Mouse (Mus musculus) embryo, embryonic 11 days (tissue): Measurements from ENCODE around the gene Dgkb.

Experiments
- DNase-seq: peaks from one replicate; pipeline ENCODE4 v3.0.0-alpha.2; 2015

Dgkb gene

DNA sequence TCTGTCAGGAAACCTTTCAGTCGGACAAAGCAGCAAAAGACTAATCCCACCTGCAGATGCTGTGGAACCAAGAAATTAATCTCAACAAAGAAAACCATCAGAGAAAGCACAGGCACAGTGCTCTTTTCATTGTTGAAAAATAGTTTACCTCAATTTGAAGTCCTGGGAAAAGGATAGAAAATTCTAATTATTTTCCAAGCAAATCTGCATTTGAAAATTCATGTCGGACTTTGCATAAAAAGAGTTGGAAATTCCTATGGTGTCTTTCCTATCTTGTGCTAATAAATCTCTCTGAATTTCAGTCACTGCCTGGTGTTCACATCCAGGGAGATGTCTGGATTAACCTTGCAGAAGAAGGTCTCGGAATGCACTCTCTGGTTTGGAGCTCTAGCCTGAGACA lies at the start of gene Dgkb:
TSS of gene Dgkb (plus strand) at position 301 of the 400 bp plus-strand sequence.
- DNase-seq, result no peak

DNA sequence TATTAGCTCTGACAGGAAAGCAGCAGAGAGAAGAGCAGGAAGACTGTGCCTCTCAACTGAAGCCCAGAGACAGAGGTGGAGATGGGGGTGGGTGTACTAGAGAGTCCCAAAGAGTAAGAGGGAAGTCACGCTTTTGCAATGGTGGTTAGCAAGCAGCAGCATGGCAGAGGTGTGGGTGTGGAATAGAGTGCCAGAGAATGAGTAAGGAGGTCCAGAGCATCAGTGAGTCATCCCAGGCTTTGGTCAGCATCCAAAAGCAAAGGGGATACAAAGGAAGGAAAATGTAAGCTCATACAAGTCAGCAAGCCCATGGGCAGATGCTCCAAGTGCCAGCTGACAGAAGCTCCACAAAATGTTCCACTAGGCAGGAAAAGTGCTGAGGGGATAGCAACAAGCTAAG lies 47.7 kb upstream of the Dgkb start:
- DNase-seq, result no peak

DNA sequence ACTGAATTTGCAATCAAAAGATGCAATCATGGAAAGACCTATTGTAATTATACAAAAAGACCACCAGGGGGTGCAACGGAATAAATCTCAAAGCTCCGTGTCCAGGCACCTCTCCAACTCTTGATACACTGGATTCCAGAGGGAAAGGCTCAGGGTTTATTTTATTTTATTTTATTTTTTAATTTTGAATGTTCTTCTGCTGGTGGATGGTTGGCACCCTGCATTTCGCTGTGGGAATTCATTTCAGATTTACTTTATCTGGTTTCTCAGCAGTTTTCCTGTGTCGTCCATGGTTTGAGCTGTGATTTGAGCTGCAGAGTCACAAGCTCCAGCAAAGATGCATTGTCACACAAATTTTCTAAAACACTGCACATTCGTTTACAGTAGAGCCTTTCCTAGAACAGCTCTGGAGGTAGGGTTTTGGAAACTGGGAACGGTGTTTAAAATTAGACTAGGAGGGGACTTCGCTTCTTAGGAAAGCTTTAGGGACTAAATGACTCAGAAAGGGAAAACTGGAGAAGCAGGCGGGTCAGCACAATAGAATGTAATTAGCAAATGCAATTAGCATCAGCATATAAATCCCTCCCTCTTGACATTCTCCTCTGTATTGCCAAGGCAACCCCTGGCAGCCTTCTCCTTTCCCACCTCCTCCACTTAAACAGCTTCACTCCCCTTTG lies 43.7 kb upstream of the Dgkb start:
- DNase-seq, result peak; percentile 74

DNA sequence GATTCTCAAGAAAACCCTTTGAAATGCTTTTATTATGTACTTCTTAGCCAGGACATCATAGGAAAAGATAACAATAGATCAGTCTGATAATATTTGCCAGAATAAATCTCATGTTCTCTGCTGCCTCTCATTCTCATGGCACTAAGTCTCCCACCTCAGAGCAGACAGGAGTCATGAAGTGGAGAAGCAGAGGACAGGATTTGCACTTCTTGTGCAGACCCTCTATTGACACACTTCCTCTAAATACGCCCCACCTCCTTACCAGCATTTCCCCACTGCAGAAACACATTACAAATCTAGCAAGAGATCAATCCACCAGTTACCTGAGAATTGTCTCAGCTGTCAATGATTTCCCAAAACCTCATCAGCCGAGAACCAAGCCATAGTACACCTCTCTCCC lies 42.9 kb upstream of the Dgkb start:
- DNase-seq, result no peak

DNA sequence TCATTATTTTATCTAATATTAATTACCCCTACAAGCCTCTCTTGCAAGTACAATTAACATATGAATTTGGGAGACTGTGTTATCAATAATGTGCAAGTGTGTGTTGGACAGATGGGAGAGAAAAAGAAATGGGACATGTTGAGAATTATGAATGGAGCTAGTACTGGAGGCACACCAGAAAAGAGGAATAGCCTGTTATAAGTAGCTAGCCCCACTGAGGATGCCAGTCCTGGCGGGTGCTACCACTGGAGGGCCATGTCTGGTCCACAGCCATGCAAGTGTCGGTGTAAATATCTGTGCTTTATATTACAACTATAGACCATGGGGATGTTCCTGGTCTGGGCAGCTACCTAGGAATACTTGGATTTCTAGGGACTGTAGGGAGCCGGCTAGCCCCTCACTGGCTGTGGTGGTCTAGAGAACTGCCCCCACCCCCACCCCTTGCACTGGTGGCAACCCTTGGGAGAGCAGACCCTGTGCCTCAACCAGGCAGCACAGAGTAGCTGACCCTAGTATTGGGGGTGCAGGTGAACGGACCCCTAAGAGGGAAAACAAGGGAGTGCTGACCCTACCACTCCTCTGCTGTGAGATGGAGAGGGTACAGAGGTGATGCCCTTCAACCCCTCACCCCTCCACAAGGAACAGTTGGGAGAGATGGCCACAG lies 21.1 kb upstream of the Dgkb start:
- DNase-seq, result no peak

DNA sequence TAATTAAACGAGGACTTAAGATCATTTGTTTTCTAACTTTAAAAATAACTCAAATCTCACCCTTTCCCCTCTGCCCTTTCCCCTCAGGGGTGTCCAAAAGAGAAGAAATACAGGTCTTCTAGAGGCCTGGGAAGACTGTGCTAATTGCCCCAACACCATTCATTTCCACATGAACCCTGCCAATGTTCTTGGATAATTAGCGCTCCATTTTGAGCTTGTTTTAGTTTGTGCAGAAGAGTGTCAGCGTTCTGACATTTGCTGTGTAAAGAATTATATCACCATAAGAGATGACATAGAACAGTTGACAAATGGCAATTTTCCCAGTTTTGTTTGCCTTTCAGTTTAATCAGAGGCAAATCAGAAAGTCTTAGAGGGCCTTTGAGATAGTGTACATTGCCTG lies 3.4 kb upstream of the Dgkb start:
- DNase-seq, result no peak

DNA sequence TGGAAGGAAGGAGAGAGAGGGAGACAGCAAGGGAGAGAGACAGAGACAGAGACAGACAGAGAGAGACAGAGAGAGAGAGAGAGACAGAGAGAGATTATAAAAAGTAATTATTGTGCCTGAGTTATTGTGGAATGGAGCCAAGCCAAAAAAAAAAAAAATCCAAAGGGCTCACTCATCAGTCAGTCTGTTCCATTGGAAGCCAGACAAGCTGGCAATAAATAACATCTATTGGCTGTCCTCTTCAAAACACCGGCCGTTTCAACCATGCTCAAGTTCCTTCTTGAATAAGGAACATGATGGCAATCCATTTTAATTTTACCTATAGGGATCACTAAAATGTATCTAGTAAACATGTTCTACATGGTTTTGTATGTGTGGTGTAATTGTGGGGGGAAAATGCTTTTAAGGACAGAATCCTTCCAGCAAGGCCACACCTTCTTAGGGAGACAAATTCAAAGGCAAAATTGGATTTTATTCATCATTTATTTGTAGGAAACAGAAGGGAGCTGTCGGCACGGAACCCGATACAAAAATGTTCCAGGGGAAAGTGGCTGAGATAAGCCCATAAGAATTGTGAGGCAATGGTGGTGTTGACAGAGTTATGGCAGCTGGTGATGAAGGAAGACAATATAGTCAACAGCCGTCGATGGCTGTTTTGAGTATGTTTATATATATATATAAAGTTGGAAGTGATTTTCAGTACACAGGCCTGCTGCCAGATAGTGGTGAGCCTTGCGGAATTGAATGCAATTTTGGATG lies 3.7 kb downstream of the Dgkb start:
- no peak for DNase-seq

DNA sequence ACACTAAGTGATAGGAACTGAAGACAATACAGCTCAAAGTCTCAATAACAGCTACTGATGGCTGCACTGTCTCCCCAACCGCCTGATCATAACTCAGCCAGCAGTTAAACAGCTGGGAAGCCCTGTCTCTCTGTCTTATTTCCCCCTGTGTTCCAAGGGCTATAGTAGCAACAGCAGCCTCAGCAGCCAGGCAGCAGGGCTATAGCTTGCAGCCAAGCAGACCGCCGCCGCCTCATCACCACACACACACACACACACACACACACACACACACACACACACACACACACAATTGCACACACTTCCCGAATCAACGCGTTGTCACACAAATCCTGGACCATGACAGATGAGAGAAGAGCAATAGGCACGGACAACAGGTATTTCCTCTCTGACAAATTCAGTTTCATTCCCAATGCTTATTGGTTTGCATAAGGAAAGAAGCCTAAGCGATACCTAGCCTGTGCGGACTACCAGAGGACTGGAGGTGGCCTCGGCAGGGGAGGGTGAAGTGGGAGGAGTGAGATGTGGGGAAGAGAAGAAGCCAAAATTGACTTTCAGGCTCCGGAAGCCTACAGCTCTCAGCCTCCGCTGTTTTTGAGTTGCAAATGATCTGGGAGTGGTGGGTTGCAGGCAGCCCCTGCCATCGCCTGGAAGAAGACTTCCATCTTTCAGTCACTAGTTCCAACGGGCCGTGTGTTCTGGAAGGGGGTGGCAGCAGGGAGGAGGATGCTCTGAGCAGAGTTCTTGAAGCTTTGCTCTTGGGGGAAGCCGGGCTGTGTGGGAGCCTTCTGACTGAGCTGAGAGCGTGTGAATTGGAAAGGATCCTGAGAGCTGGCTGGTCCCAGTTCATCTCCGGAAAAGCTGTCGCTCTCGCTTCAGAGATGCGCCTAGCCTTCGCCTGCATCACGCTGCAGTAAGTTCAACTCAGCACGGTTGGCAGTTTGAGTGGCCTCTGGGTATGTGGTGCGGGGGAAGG lies 62.8 kb downstream of the Dgkb start:
- DNase-seq, result peak; percentile 58

DNA sequence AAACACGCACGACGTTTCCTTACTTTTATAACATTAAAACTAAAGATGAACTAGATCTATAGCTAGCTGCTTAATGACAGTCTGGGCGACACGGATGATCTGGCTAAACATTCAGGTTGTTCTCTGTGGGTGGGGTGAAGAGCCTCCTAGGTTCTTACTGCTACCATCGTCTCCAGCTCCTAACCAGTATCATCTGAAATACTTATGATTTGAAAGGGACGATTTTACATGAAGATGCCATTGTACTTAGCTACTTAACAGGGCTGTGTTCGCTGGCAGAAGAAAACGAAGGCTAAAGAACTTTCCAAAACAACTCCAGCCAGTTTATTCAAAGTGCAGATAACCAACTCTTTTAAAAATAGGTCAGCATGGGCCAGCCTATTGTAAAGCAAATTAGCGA lies 63.9 kb downstream of the Dgkb start:
- peak; percentile 9 for DNase-seq

DNA sequence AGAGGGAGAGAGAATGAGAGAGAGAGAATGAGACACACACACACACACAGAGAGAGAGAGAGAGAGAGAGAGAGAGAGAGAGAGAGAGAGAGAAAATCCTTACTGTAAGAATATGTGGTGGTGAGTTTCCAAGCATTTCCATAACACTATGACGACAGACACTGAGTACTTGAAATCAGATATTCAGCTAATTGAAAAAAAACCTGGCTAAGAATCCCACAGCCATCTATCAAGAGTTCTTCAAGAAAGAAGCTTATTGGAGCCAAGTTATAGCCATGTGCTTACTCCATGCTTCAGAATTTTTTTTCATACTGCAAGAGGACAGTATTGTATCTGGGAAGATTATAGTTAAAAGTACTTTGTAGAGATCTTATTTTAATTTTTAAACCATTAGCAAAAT lies 65.3 kb downstream of the Dgkb start:
- DNase-seq, result no peak

DNA sequence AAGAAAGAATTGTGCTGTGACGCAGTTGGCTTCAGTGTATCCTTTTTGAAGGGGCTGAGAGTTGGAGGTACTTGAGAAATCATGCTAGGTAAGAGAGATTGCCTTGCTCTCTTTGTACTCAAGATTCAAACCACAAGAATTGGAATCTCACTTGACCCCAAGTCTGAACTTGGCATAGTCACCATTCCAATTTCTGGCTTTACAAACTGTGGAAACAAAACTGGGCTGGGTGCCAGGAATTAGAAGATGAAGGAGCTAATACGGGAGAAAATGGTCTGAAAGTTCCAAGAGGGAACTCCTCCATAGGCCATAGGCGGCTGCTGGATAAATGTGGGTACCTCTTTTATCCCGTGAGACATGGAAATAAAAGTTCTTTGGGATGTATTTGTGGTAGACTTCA lies 66.3 kb downstream of the Dgkb start:
- no peak for DNase-seq

DNA sequence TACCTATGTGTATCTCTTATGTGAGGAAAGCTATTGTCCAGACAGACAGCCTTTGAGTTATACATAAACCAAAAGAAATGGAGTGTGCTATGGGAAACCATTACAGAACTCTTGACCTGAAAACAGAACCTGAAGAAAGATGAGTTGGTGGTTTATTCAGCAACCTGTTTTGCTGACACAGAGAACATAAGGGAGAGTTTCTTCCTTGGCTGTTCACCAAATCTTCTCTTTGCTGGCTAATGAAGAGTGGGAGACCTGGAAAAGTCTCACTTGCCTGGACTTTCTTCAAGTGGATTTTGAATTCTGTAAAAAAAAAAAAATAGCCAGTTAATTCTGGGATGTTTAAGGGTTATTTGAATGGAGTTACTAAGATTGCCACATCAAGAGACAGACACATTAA lies 71.1 kb downstream of the Dgkb start:
- no peak for DNase-seq

DNA sequence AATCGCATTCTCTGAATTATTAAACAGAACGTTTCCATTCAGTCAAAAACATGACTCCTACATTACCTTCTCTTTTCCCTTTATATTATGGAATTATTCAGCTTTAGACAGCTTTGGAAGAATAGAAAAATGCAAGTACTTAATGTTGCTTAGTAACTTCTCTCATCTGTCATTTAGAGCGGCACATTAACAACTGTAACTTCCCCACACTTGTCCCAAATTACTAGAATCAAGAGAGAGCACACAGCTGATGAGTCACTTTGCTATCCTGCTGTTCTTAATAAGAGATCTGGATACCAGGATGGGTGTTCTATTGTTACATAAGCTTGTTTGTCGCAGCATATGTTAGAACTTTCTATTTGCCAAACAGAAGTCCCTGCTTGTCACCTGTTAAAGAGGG lies 71.9 kb downstream of the Dgkb start:
- DNase-seq, result no peak

DNA sequence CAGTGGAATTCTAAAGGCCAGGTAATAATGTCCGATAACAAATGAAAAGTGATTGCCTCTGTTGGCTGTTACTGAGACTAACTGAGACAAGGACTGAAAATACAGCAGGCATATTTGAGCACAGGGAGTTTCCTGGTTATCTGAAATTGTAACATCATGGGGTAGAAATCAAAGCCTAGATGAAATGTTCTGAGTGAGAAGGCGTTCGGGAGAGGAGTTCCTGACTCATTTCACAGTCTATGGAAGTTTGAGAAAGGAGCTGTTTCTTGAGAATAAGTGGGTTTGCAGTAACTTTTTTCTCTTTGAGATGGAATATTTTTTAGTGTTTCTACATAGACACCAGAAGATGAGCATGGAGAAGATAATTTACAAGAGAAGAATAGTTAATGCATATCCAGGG lies 73.8 kb downstream of the Dgkb start:
- no peak for DNase-seq

DNA sequence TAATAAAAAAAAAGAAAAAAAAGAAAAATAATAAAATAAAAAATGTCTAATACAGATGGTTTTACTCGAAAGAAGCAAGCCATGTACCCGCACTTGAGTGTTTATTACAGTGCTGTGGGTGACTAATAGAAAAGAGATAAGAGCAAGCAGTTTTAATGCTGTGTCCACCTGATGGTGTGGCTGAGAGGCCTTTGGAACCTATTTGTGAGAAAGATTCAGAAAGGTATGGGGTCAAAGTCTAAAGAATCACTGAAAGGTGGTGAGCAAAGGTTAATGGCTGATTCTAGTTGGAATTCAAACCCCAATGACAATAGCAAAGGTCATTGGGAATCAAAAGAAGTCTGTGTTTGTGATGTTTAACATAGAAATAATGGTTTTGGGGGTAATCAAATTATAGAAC lies 124.6 kb downstream of the Dgkb start:
- no peak for DNase-seq

DNA sequence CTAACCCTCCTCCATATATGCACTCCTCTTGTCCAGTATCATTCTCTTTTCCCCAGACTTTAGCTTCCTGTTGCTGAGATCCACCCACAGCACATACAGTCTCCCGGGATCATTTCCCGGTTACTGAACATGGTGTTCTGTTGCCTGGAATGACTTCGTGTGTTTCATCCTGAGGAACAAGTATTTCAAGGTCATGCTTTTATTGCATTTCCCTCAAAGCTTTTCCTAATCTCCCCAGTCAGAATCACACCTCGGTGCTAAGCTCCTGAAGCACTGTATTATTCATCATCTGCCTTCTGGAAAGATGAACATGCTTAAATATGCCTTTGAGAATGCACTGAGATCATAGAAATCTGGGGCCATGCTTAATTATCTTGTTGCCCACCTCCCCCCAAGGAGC lies 138.7 kb downstream of the Dgkb start:
- DNase-seq, result no peak

DNA sequence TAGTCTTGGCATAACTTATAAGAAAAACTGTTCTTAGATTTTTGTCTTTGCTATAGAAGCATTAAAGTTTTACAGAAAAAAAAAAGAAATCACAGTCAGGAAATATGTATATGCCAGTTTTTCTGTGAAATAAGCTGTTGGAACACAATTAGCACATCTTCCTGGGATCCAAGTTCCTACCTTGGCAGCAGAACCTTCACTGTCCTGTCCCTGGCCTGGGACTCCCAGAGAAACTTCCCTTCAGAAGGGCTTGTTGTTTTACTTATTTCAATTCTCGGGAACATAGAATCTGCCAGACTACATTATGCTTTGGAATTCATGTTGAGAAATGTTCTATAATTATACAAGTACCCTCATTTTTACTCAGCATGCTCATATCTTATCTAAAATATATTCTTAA lies 154.0 kb downstream of the Dgkb start:
- no peak for DNase-seq

DNA sequence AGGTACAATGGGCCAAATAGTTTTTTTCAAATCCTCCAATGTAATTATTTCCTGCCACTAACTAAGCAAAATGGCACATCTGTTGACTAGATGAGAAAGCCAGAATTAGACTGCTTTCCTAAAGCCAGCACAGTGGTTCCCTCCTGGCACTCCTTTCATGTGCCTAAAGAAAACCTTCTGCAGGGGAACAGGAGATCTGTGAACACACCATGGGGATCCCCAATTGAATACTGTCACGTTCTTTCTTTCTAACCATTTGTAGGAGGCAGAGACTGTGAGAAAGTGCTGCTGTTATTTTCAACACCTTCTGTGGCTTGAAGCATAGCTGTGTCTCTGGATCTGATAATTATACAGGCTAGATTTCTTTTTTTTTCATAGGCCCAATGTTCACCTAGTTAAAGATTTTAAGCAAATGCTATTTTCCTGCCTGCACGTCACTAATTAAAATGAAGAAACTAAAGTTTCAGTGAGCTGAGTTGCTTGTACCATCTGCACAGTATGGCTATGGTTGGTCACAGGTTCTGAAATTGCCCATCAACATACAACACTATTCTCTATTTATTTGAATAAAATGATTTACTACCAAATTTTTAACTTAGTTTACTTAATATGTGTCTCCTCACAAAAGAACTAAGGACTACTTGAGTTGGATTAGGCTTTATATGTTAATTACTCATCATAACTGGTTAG lies 161.1 kb downstream of the Dgkb start:
- no peak for DNase-seq

DNA sequence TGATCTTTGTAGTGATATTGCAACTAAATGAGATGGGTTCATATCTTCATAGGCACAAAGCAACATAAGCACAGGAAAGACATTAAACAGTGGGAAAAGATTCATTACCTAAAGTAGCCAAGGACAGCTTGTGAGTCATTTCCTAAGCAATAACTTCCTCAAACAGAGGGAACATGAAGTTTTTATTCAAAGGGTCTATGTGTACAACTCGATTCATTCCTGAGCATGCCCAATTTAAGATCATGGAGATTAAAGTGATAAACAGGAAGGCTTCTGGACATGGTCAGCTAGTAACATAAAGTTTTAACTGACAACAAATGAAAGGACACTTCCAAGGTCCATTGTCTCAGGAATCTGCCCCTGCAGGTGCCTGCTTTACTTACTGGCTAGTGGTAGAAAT lies 167.8 kb downstream of the Dgkb start:
- DNase-seq, result no peak

DNA sequence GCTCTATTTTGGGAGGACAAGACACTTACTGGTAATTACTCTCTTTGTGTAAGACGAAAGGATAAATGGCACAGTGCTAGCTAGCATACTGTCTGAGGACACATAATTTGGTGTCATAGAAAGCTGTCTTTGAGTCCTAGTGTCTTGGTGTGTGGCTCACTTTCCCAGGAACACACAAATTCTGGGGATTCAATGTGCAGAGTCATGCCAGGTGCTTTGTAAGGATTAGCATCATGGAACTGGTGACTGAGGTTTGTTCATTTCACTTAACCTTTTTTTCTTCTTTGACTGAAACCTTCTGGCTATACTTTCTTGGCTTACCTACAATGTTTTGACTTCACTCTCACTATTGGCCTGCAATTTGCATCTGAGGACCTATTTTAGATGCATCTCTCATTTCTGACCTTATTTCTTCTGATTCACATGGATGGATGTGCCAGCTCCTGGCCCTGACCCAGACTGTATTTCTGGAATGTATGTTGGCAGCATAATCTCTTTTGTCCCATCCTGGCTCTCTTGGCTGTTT lies 170.6 kb downstream of the Dgkb start:
- DNase-seq, result no peak

DNA sequence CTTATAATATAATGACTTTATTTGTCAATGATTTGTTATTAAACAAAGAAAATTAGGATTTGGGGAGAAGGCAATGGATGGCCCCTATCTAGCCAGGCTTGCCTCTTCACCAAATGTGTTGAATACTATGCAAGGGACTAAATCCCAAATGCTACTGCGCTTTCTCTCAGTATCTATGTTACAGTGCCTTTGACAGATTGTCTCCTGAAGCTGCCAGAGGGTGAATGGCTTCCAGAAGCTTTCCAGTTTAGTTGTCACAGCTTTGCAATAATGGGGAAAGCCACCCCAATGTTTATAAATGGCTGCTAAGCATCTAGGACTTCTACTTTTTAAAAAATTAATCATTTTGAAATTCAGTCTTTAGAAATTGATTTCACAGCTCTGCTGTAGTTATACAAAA lies 175.7 kb downstream of the Dgkb start:
- no peak for DNase-seq

DNA sequence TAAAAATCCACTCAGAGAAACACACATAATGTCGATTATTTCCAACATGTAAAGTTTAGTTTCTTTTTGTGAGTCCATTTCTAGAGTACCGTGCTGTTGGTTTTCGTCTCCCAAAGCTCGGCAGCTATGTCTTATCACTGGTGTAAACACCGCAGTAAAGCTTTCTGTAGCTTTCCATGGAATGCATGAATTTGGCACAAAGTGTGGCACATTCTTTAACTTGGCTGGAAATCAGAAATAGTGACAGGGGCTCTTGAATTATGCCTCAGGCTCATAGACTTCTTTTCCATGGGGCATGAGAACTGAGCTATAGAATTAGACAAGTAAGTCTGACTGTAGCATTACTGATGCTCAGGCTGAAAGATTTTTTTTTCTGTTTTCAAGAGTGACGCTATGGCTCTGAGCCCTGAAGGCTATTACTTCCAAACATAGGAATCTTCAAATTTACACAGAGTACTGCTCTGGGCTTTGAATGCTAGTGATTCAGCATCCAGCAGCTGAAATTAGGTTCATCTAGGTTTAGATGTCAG lies 179.0 kb downstream of the Dgkb start:
- DNase-seq, result no peak
